Mouse (Mus musculus) MEL (cell line): ENCODE results near the gene Tdrd7.

Experiments used
- CTCF ChIP-seq, 3 experiments: IDR thresholded peaks in 2 of 3; conservative IDR thresholded peaks in 1 of 3; 2 replicates each; pipeline ENCODE4 v1.5.1; 2011 to 2012; ENCODE audit warnings: low read length in 3 of 3, low read depth in 2 of 3, mild to moderate bottlenecking in 2 of 3, improper control_type of control experiment in 1 of 3, inconsistent platforms in 1 of 3, mixed read lengths in 1 of 3, moderate library complexity in 1 of 3; ENCODE audit not compliant: control insufficient read depth in 1 of 3, insufficient read depth in 1 of 3, poor library complexity in 1 of 3, severe bottlenecking in 1 of 3
- ELF1 ChIP-seq: IDR thresholded peaks from 2 replicates; pipeline ENCODE4 v1.6.1; 2014; ENCODE audit warnings: low read depth, mild to moderate bottlenecking, inconsistent platforms, low read length, improper control_type of control experiment, moderate library complexity
- NELFE ChIP-seq: IDR thresholded peaks from 2 replicates; pipeline ENCODE4 v1.6.1; 2011; ENCODE audit warnings: low read depth, low read length, improper control_type of control experiment
- POLR2A ChIP-seq, 2 experiments: IDR thresholded peaks; 2 replicates each; pipeline ENCODE4 v1.6.1; 2011 to 2012; ENCODE audit warnings: low read length in 2 of 2, mild to moderate bottlenecking in 2 of 2, control low read depth in 1 of 2, improper control_type of control experiment in 1 of 2, low read depth in 1 of 2, moderate library complexity in 1 of 2; ENCODE audit not compliant: control insufficient read depth in 1 of 2, insufficient read depth in 1 of 2, poor library complexity in 1 of 2
- TAL1 ChIP-seq: IDR thresholded peaks from 2 replicates; pipeline ENCODE4 v1.6.1; 2012; ENCODE audit warnings: mild to moderate bottlenecking, inconsistent platforms, low read length, moderate library complexity, mixed read lengths
- ZKSCAN1 ChIP-seq: IDR thresholded peaks from 2 replicates; pipeline ENCODE4 v1.6.1; 2012; ENCODE audit warnings: low read depth, mild to moderate bottlenecking, inconsistent platforms, low read length, improper control_type of control experiment, moderate library complexity
- ZMIZ1 ChIP-seq: IDR thresholded peaks from 2 replicates; pipeline ENCODE4 v1.6.1; 2012; ENCODE audit warnings: low read depth, mild to moderate bottlenecking, inconsistent platforms, low read length, improper control_type of control experiment, moderate library complexity

DNA sequence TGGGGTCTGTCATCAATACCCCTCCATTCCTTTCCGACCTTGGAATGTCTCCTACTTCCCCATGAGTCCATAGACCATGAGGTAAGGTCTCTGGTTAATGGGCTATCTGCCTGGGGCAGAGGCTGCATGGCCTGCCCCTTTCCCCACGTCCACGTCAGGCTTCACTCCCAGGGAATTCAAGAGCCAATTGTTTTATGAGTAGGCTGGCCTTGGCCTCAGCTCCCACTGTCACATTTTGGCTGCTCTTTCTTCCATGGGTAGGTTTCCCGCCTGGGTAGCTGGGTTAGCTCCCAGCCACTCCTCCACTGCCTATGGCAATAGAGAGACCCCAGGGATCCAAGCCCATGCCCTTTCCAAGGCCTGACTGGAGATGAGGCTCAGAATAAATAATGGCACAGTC, 36.6 kb upstream of the Tdrd7 start:
- no peak for TF ChIP-seq ELF1
- TF ChIP-seq NELFE: no peak
- no peak for TF ChIP-seq ZMIZ1
- TF ChIP-seq POLR2A (IDR thresholded peaks at IDR 0.05; ENCODE audit: control insufficient read depth in 1 of 2, insufficient read depth in 1 of 2, low read depth in 1 of 2, low read length in 2 of 2, poor library complexity in 1 of 2): no peak
- no peak for TF ChIP-seq ZKSCAN1
- TF ChIP-seq CTCF (IDR thresholded peaks at IDR 0.05 in 2 of 3, conservative IDR thresholded peaks at IDR 0.05 in 1 of 3; ENCODE audit: control insufficient read depth in 1 of 3, insufficient read depth in 1 of 3, low read depth in 2 of 3, low read length in 3 of 3, poor library complexity in 1 of 3, severe bottlenecking in 1 of 3): no peak
- TF ChIP-seq TAL1: no peak
